Mouse (Mus musculus): Measurements from ENCODE around the gene Tmem232. TPM values are rescaled to one million over a fixed set of nuclear protein-coding genes. Genes with fewer than 3 reads are reported as not detected.
"Not testable (repeated sequence)": the region's sequence is repeated elsewhere in the genome, so short reads cannot be mapped to it uniquely, and the experiment has no call there.

Gene Tmem232
- polyA plus RNA-seq, 1 experiment from 2014 or later, result not detected

DNA sequence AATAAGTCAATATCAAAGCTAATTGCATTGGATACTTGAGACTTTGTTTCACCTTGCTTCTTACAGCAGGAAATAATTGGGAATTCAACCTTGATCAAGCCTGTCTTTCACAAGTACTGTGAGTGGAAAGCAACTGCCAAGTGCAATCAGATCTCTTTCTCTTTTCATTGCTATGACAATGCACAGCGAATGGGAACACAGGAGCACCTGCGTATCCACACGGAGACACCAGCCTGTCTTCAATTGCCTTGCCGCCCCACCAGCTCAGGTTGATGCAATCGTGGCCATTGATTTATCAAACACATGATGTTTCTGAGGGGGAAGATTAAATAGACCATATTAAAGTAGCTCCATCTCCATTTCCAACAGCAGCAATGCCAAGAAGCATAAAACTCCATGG, 296.9 kb downstream of the Tmem232 start:
- DNase-seq, result no peak
- no peak overlapping the region for H3K27ac ChIP-seq (ENCODE audit: low read depth)

DNA sequence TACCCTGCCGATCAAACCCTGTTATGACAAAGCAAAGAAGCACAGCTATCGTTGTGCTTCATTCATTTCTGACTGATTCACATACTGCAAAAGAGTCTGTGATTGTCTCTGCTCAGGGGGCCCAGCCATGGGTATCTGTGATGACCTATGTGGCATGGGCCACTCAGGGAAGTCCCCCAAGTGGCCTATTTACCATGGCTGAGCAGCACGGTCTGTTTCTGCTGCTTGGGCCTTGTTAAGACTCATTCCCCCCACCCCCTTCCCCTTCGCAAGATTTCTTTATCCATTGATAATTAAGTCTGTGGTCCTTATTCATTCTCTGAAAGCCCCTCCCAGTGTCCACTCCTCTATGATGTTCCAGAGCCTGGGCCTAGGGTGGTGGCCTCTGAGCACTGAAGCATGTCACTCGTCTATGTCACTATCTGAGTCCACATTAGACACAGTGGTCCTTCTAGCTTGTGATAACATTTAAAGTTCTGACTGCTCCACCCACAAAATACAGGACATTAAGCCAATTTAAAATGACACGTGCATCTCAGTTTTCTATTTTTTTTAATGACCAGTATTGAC, 315.1 kb downstream of the Tmem232 start:
- WGBS, result 66% methylated on average over 6 of the region's 6 CpGs
- Histone ChIP-seq H3K4me3 (ENCODE audit: low read depth, low read length) (no peak overlapping the region), H3K9me3 (ENCODE audit: low read depth, low read length) (no peaks in the 10 kb centered on the region), H3K9ac (no peak overlapping the region), H3K27me3 (ENCODE audit: insufficient read depth, low read length) (no peaks in the 10 kb centered on the region), H3K4me1 (ENCODE audit: insufficient read depth) (no peaks in the 10 kb centered on the region), H3K36me3 (ENCODE audit: insufficient read depth) (no peaks in the 10 kb centered on the region), H3K4me2 (no peak overlapping the region), H3K27ac (ENCODE audit: low read depth) (no peak overlapping the region)
- TF ChIP-seq CTCF (IDR thresholded peaks at IDR 0.05; ENCODE audit: low read depth), result no peak
- DNase-seq (no peak), ATAC-seq (ENCODE audit: insufficient read depth) (no peak)

More for the DNA sequence above, 296.9 kb downstream of the Tmem232 start:
- Histone ChIP-seq H3K27me3 (ENCODE audit: insufficient read depth, low read length) (no peaks in the 10 kb centered on the region), H3K4me1 (ENCODE audit: insufficient read depth) (no peaks in the 10 kb centered on the region), H3K4me2 (no peak overlapping the region), H3K9ac (no peak overlapping the region), H3K36me3 (ENCODE audit: insufficient read depth) (no peaks in the 10 kb centered on the region), H3K9me3 (ENCODE audit: low read depth, low read length) (no peaks in the 10 kb centered on the region), H3K4me3 (ENCODE audit: low read depth, low read length) (no peak overlapping the region)
- no peak for TF ChIP-seq CTCF (IDR thresholded peaks at IDR 0.05; ENCODE audit: low read depth)
- WGBS, result 82% methylated on average over 5 of the region's 5 CpGs
- no peak for ATAC-seq (ENCODE audit: insufficient read depth)

DNA sequence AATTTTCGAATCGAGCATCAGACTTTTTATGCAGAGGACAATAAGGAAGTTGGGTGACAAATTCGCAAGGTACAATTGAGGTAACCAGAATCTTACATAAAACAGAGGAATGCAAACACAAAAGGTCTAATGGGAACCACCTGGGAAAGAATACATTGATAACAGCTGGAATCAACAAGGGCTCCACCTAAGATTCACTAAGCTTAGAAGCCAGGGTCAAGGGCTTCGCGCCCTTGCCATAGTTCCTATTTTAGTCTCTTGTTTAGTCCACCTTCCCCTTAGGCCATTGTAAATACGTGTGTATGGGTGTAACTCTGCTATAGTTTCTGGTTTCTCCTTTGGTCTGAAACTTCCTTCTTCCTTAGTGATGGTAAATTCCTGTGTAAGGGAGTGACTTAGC, 318.9 kb downstream of the Tmem232 start:
- H3K27me3 ChIP-seq (ENCODE audit: insufficient read depth, low read length); DNase-seq; ATAC-seq (ENCODE audit: insufficient read depth); H3K4me3 ChIP-seq (ENCODE audit: low read depth, low read length); H3K27ac ChIP-seq (ENCODE audit: low read depth); H3K36me3 ChIP-seq (ENCODE audit: insufficient read depth); H3K9ac ChIP-seq; H3K4me1 ChIP-seq (ENCODE audit: insufficient read depth); H3K4me2 ChIP-seq; H3K9me3 ChIP-seq (ENCODE audit: low read depth, low read length): not testable (repeated sequence)
- 86% methylated on average over 6 of the region's 6 CpGs for WGBS

Small RNA genes within 50 kb of the gene (microRNA-seq; reads per million reads assigned to microRNA genes)
- not detected for gene Gm25731 (ENCODE audit: borderline number of aligned reads)

Other genes with a start within 250 kb of the Tmem232 start
- 189 and 201 TPM in 2 replicates for gene Vapa, start 72.8 kb upstream of the Tmem232 start, polyA plus RNA-seq (2014; fragmentation: Nextera tagmentation; extraction: Ambion mirVana)
- 0.16 TPM in 1 of 2 replicates, not detected in the other for gene Txndc2, start 101.4 kb upstream of the Tmem232 start, polyA plus RNA-seq (2014; fragmentation: Nextera tagmentation; extraction: Ambion mirVana)
- gene Rab31, start 232.0 kb upstream of the Tmem232 start, polyA plus RNA-seq (2014; fragmentation: Nextera tagmentation; extraction: Ambion mirVana), result 46.7 and 49.4 TPM in 2 replicates
- gene Ppp4r1, start 241.8 kb upstream of the Tmem232 start, polyA plus RNA-seq (2014; fragmentation: Nextera tagmentation; extraction: Ambion mirVana), result 50.6 and 51.5 TPM in 2 replicates